Mouse (Mus musculus): ENCODE data around the gene Oser1. TPM values are rescaled to one million over a fixed set of nuclear protein-coding genes. Genes with fewer than 3 reads are reported as not detected.

The Oser1 gene
- polyA plus RNA-seq, 1 experiment from 2014 or later, result 64.5 TPM

- H3K9ac ChIP-seq (ENCODE audit: low read depth, low read length), result no peak overlapping the region
- H3K9me3 ChIP-seq (ENCODE audit: control insufficient read depth), result no peaks in the 10 kb centered on the region
- no peak overlapping the region for H3K4me2 ChIP-seq (replicated peaks; ENCODE audit: low read depth)
- H3K4me1 ChIP-seq (replicated peaks; ENCODE audit: control insufficient read depth, insufficient read depth, low read length), result no peaks in the 10 kb centered on the region
- H3K4me3 ChIP-seq (ENCODE audit: low read depth, low read length), result no peak overlapping the region
- peaks cover 25% of the 10 kb centered on the region; the same call in 1 of the 2 replicates for H3K36me3 ChIP-seq (ENCODE audit: control insufficient read depth, insufficient read depth)
- no peaks in the 10 kb centered on the region for H3K27me3 ChIP-seq (replicated peaks; ENCODE audit: control insufficient read depth, insufficient read depth, low read length)
- no peak for TF ChIP-seq CTCF (IDR thresholded peaks at IDR 0.05; ENCODE audit: low read depth)
- no peak overlapping the region for H3K27ac ChIP-seq (ENCODE audit: low read depth, low read length)
- WGBS, result 94% methylated on average over 6 of the region's 6 CpGs
- no peak for ATAC-seq
Observed at GRCm38 (mm10) chr2:163467585-163467984, 43.1 kb upstream of the Oser1 start.

DNA sequence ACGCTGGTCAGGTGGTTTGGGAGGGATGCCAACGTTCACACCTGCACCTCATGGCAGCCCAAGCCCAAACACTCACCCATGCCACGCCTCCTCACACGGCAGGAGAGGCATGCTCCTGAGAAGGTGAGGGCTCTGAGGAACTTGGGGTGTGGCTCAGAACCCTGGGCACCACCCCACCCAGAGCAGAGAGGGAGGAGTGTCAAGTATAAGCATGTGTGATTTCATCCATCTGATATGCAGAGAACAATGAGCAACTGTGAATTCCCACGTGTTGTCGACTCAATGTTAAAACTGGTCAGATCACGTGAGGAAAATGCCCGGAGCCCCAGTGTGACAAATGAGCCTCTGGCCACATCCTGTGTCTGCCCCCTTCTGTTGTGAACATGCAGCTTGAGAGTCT lies 42.3 kb upstream of the Oser1 start:
- H3K4me2 ChIP-seq (replicated peaks; ENCODE audit: low read depth), result no peak overlapping the region
- H3K27me3 ChIP-seq (replicated peaks; ENCODE audit: control insufficient read depth, insufficient read depth, low read length), result no peaks in the 10 kb centered on the region
- TF ChIP-seq CTCF (IDR thresholded peaks at IDR 0.05; ENCODE audit: low read depth), result no peak
- H3K9me3 ChIP-seq (ENCODE audit: control insufficient read depth), result no peaks in the 10 kb centered on the region
- no peak overlapping the region for H3K4me3 ChIP-seq (ENCODE audit: low read depth, low read length)
- H3K4me1 ChIP-seq (replicated peaks; ENCODE audit: control insufficient read depth, insufficient read depth, low read length), result no peaks in the 10 kb centered on the region
- 42% methylated on average over 8 of the region's 8 CpGs for WGBS
- no peak overlapping the region for H3K27ac ChIP-seq (ENCODE audit: low read depth, low read length)
- peaks cover 25% of the 10 kb centered on the region; the same call in 1 of the 2 replicates for H3K36me3 ChIP-seq (ENCODE audit: control insufficient read depth, insufficient read depth)
- no peak overlapping the region for H3K9ac ChIP-seq (ENCODE audit: low read depth, low read length)
- ATAC-seq, result no peak

GRCm38 (mm10) chr2:163464562-163464961 lies 40.1 kb upstream of the Oser1 start:
- Histone ChIP-seq H3K9me3 (ENCODE audit: control insufficient read depth) (no peaks in the 10 kb centered on the region), H3K4me3 (ENCODE audit: low read depth, low read length) (no peak overlapping the region), H3K9ac (ENCODE audit: low read depth, low read length) (no peak overlapping the region), H3K4me2 (replicated peaks; ENCODE audit: low read depth) (no peak overlapping the region), H3K27ac (ENCODE audit: low read depth, low read length) (no peak overlapping the region), H3K4me1 (replicated peaks; ENCODE audit: control insufficient read depth, insufficient read depth, low read length) (no peaks in the 10 kb centered on the region), H3K36me3 (ENCODE audit: control insufficient read depth, insufficient read depth) (peaks cover 22% of the 10 kb centered on the region; the same call in 1 of the 2 replicates), H3K27me3 (replicated peaks; ENCODE audit: control insufficient read depth, insufficient read depth, low read length) (no peaks in the 10 kb centered on the region)
- no peak for ATAC-seq
- TF ChIP-seq CTCF (IDR thresholded peaks at IDR 0.05; ENCODE audit: low read depth), result no peak
- WGBS, result 66% methylated on average over 6 of the region's 6 CpGs

DNA sequence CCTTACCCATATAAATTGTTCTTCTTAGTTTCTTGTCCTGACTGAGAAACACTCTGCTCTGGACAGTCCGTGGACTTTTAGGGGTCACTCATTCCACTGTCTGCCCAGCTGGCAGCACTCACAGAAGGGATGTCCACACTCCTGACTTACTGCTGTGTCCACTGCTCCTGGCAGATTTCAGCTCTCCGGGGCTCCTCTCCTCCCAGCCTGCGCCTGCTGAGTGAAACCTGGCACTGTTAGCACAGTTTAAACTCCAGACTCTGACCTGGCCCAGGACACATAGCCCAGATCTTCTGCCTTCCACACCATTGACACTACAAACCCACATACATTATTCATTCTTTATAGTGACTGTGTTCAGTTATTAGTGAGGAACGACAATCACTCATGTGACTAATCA lies 39.5 kb upstream of the Oser1 start:
- 74% methylated on average over 4 of the region's 4 CpGs for WGBS
- H3K9me3 ChIP-seq (ENCODE audit: control insufficient read depth), result no peaks in the 10 kb centered on the region
- H3K36me3 ChIP-seq (ENCODE audit: control insufficient read depth, insufficient read depth), result peaks cover 16% of the 10 kb centered on the region; the same call in 1 of the 2 replicates
- no peak overlapping the region for H3K9ac ChIP-seq (ENCODE audit: low read depth, low read length)
- no peak overlapping the region for H3K4me3 ChIP-seq (ENCODE audit: low read depth, low read length)
- H3K27me3 ChIP-seq (replicated peaks; ENCODE audit: control insufficient read depth, insufficient read depth, low read length), result peaks cover 5% of the 10 kb centered on the region; the same call in 1 of the 2 replicates
- no peak for ATAC-seq
- no peak overlapping the region for H3K4me2 ChIP-seq (replicated peaks; ENCODE audit: low read depth)
- no peak overlapping the region for H3K27ac ChIP-seq (ENCODE audit: low read depth, low read length)
- TF ChIP-seq CTCF (IDR thresholded peaks at IDR 0.05; ENCODE audit: low read depth), result no peak
- no peaks in the 10 kb centered on the region for H3K4me1 ChIP-seq (replicated peaks; ENCODE audit: control insufficient read depth, insufficient read depth, low read length)

GRCm38 (mm10) chr2:163463251-163463769 lies 38.8 kb upstream of the Oser1 start:
- no peak for ATAC-seq
- H3K4me1 ChIP-seq (replicated peaks; ENCODE audit: control insufficient read depth, insufficient read depth, low read length), result no peaks in the 10 kb centered on the region
- no peak overlapping the region for H3K4me3 ChIP-seq (ENCODE audit: low read depth, low read length)
- peaks cover 14% of the 10 kb centered on the region; the same call in 1 of the 2 replicates for H3K36me3 ChIP-seq (ENCODE audit: control insufficient read depth, insufficient read depth)
- no peak overlapping the region for H3K9ac ChIP-seq (ENCODE audit: low read depth, low read length)
- peaks cover 11% of the 10 kb centered on the region; the same call in 1 of the 2 replicates for H3K27me3 ChIP-seq (replicated peaks; ENCODE audit: control insufficient read depth, insufficient read depth, low read length)
- 52% methylated on average over 10 of the region's 10 CpGs for WGBS
- no peak overlapping the region for H3K27ac ChIP-seq (ENCODE audit: low read depth, low read length)
- no peak for TF ChIP-seq CTCF (IDR thresholded peaks at IDR 0.05; ENCODE audit: low read depth)
- H3K9me3 ChIP-seq (ENCODE audit: control insufficient read depth), result no peaks in the 10 kb centered on the region
- no peak overlapping the region for H3K4me2 ChIP-seq (replicated peaks; ENCODE audit: low read depth)

DNA sequence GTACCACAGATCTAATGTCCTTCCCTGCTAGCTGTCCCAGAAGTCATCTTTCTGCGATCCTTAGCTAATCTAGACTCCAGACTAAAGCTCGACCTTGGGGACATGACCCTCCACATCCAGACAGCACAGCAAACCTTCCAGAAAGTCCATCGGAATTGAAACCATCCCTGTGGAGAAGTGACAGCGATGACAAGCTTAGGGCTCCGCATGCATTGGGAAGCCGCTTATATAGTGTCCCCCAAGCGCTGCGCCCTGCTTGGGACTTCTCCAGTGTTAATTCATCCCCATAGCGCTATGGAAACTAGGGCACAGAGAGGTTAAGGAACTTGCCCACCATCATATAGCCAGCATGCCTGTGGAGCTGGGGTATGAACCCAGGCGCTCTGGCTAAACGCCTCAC lies 38.3 kb upstream of the Oser1 start:
- H3K27ac ChIP-seq (ENCODE audit: low read depth, low read length), result no peak overlapping the region
- 64% methylated on average over 11 of the region's 11 CpGs for WGBS
- no peaks in the 10 kb centered on the region for H3K9me3 ChIP-seq (ENCODE audit: control insufficient read depth)
- no peak overlapping the region for H3K4me3 ChIP-seq (ENCODE audit: low read depth, low read length)
- peaks cover 9% of the 10 kb centered on the region; the same call in 1 of the 2 replicates for H3K36me3 ChIP-seq (ENCODE audit: control insufficient read depth, insufficient read depth)
- ATAC-seq, result no peak
- H3K9ac ChIP-seq (ENCODE audit: low read depth, low read length), result no peak overlapping the region
- no peak overlapping the region for H3K4me2 ChIP-seq (replicated peaks; ENCODE audit: low read depth)
- no peaks in the 10 kb centered on the region for H3K4me1 ChIP-seq (replicated peaks; ENCODE audit: control insufficient read depth, insufficient read depth, low read length)
- H3K27me3 ChIP-seq (replicated peaks; ENCODE audit: control insufficient read depth, insufficient read depth, low read length), result peaks cover 12% of the 10 kb centered on the region; the same call in 1 of the 2 replicates
- TF ChIP-seq CTCF (IDR thresholded peaks at IDR 0.05; ENCODE audit: low read depth), result no peak
